Mouse (Mus musculus) embryonic stem cell, embryonic (primary cell): ENCODE measurements around the gene Fam129c.

Experiments
- CTCF ChIA-PET, 4 experiments: fragments of 300-600 bp in 2 of 4; fragments of 350-600 bp in 2 of 4; sonication (Branson Sonifier 250); formaldehyde crosslinking; loops; one replicate each; lab custom pipeline; 2022; ENCODE audit warnings: inconsistent platforms in 2 of 4; lab: Charles Lee
- POLR2A ChIA-PET, 4 experiments: fragments of 300-600 bp in 2 of 4; fragments of 350-600 bp in 2 of 4; sonication (Branson Sonifier 250); formaldehyde crosslinking; loops; one replicate each; lab custom pipeline; 2022; ENCODE audit warnings: antibody characterized with exemption in 4 of 4, inconsistent platforms in 1 of 4; lab: Charles Lee

Gene Fam129c

GRCm38 (mm10) chr8:71604021-71604420 lies 6.6 kb downstream of the Fam129c start:
- POLR2A ChIA-PET, result interaction anchor here (0.9 to 5.3 kb wide), 29 partner anchors 8 to 140 kb away, joined by 3 to 88 read pairs (median 7); partner anchors contain the start of genes Pgls (in 3 of the 4), Colgalt1 (in 2 of the 4), Mrpl34 (in 2 of the 4) and Slc27a1 (in 2 of the 4)
- CTCF ChIA-PET, result interaction anchor here in 3 of 4 experiments (0.6 to 2.7 kb wide), 8 partner anchors 26 to 81 kb away, joined by 3 to 21 read pairs (median 4); partner anchors contain the start of gene Slc27a1 (in 1 of the 3)

GRCm38 (mm10) chr8:71610822-71611651 lies 13.6 kb downstream of the Fam129c start, which contains the start of gene Colgalt1:
Gene Colgalt1 (plus strand): TSS chr8:71610998.
- POLR2A ChIA-PET, result interaction anchor here (0.6 to 10.3 kb wide), 84 partner anchors 7 to 1080 kb away, joined by 3 to 177 read pairs (median 5); partner anchors contain the start of genes Pgls (in 3 of the 4), Slc27a1 (in 3 of the 4), Tmem221 (in 3 of the 4) and Mrpl34 (in 2 of the 4)
- CTCF ChIA-PET, result interaction anchor here (0.5 to 3.0 kb wide), 25 partner anchors 9 to 116 kb away, joined by 3 to 19 read pairs (median 4); partner anchors contain the start of genes Mvb12a (in 1 of the 4), Pgls (in 1 of the 4), Slc27a1 (in 1 of the 4) and Tmem221 (in 1 of the 4)

GRCm38 (mm10) chr8:71612141-71612540 lies 14.7 kb downstream of the Fam129c start:
- POLR2A ChIA-PET, result interaction anchor here (0.7 to 10.3 kb wide), 46 partner anchors 8 to 715 kb away, joined by 3 to 177 read pairs (median 8); partner anchors contain the start of genes Slc27a1 (in 3 of the 4), Mrpl34 (in 2 of the 4), Pgls (in 2 of the 4) and Tmem221 (in 2 of the 4)
- CTCF ChIA-PET, result interaction anchor here (0.6 to 3.0 kb wide), 14 partner anchors 9 to 92 kb away, joined by 3 to 19 read pairs (median 4); partner anchors contain the start of gene Slc27a1 (in 1 of the 4)

- CTCF ChIA-PET, result interaction anchor here in 2 of 4 experiments (0.6 to 1.8 kb wide), 3 partner anchors 42 to 51 kb away, joined by 3 to 5 read pairs (median 4); no protein-coding TSS in a partner anchor
- POLR2A ChIA-PET, result interaction anchor here in 3 of 4 experiments (0.8 to 10.3 kb wide), 16 partner anchors 10 to 153 kb away, joined by 3 to 177 read pairs (median 24); partner anchors contain the start of genes Pgls (in 1 of the 3), Slc27a1 (in 1 of the 3) and Tmem221 (in 1 of the 3)
Measured at GRCm38 (mm10) chr8:71613418-71613817, 16.0 kb downstream of the Fam129c start.

GRCm38 (mm10) chr8:71619786-71620185 lies 22.3 kb downstream of the Fam129c start:
- CTCF ChIA-PET, result interaction anchor here in 1 of 4 experiments (0.8 kb wide), 1 partner anchor 24 kb away, joined by 3 read pairs; no protein-coding TSS in a partner anchor
- POLR2A ChIA-PET, result interaction anchor here (0.6 to 2.4 kb wide), 12 partner anchors 8 to 684 kb away, joined by 3 to 16 read pairs (median 6); partner anchors contain the start of gene Colgalt1 (in 3 of the 4)

GRCm38 (mm10) chr8:71625088-71625487 lies 27.6 kb downstream of the Fam129c start:
- CTCF ChIA-PET, result no interaction called here
- POLR2A ChIA-PET, result interaction anchor here in 3 of 4 experiments (0.5 to 10.0 kb wide), 5 partner anchors 11 to 327 kb away, joined by 6 to 177 read pairs (median 84); partner anchors contain the start of genes Colgalt1 (in 2 of the 3) and Slc27a1 (in 1 of the 3)

- ChIA-PET CTCF (interaction anchor here (0.7 to 2.0 kb wide), 6 partner anchors 16 to 61 kb away, joined by 3 to 8 read pairs (median 4); no protein-coding TSS in a partner anchor), POLR2A (interaction anchor here in 3 of 4 experiments (1.0 to 10.0 kb wide), 11 partner anchors 13 to 222 kb away, joined by 3 to 177 read pairs (median 5); partner anchors contain the start of genes Colgalt1 (in 3 of the 3), Jak3 (in 1 of the 3) and Slc27a1 (in 1 of the 3))
Measured at GRCm38 (mm10) chr8:71626753-71627152, 29.3 kb downstream of the Fam129c start.

- ChIA-PET CTCF (interaction anchor here in 3 of 4 experiments (1.0 to 4.8 kb wide), 7 partner anchors 16 to 119 kb away, joined by 3 to 30 read pairs (median 5); partner anchors contain the start of gene Colgalt1 (in 1 of the 3)), POLR2A (interaction anchor here in 3 of 4 experiments (0.6 to 10.0 kb wide), 20 partner anchors 14 to 222 kb away, joined by 3 to 177 read pairs (median 9); partner anchors contain the start of genes Colgalt1 (in 3 of the 3), Slc27a1 (in 2 of the 3), Mvb12a (in 1 of the 3) and Unc13a (in 1 of the 3))
Measured at GRCm38 (mm10) chr8:71627265-71628099, 30.0 kb downstream of the Fam129c start.

- POLR2A ChIA-PET, result interaction anchor here (0.6 to 10.0 kb wide), 59 partner anchors 8 to 936 kb away, joined by 3 to 177 read pairs (median 7); partner anchors contain the start of genes Colgalt1 (in 4 of the 4), Fcho1 (in 2 of the 4), Slc27a1 (in 2 of the 4) and Tmem221 (in 2 of the 4)
- CTCF ChIA-PET, result interaction anchor here (0.6 to 4.8 kb wide), 20 partner anchors 12 to 611 kb away, joined by 3 to 30 read pairs (median 4); partner anchors contain the start of genes Colgalt1 (in 2 of the 4), Abhd8 (in 1 of the 4), Ap1m1 (in 1 of the 4) and Mrpl34 (in 1 of the 4)
Measured at GRCm38 (mm10) chr8:71628396-71629095, 31.1 kb downstream of the Fam129c start.

- POLR2A ChIA-PET, result interaction anchor here (0.5 to 10.0 kb wide), 84 partner anchors 9 to 935 kb away, joined by 3 to 177 read pairs (median 4); partner anchors contain the start of genes Colgalt1 (in 4 of the 4), Fcho1 (in 2 of the 4), Pgls (in 2 of the 4) and Slc27a1 (in 2 of the 4)
Measured at GRCm38 (mm10) chr8:71629096-71629697, 31.7 kb downstream of the Fam129c start.

GRCm38 (mm10) chr8:71629781-71630212 lies 32.3 kb downstream of the Fam129c start:
- POLR2A ChIA-PET, result interaction anchor here (0.5 to 10.0 kb wide), 82 partner anchors 9 to 929 kb away, joined by 3 to 177 read pairs (median 5); partner anchors contain the start of genes Colgalt1 (in 4 of the 4), Mvb12a (in 2 of the 4), Pgls (in 2 of the 4) and Slc27a1 (in 2 of the 4)
- CTCF ChIA-PET, result interaction anchor here (0.5 to 4.8 kb wide), 35 partner anchors 13 to 1815 kb away, joined by 3 to 30 read pairs (median 4); partner anchors contain the start of genes Colgalt1 (in 3 of the 4), Tmem221 (in 2 of the 4), Abhd8 (in 1 of the 4) and Mrpl34 (in 1 of the 4)

More at GRCm38 (mm10) chr8:71629096-71629697, 31.7 kb downstream of the Fam129c start:
- CTCF ChIA-PET, result interaction anchor here (0.5 to 4.8 kb wide), 29 partner anchors 13 to 611 kb away, joined by 3 to 30 read pairs (median 4); partner anchors contain the start of genes Colgalt1 (in 2 of the 4), Abhd8 (in 1 of the 4), Ap1m1 (in 1 of the 4) and Mrpl34 (in 1 of the 4)

GRCm38 (mm10) chr8:71630761-71631160 lies 33.3 kb downstream of the Fam129c start:
- ChIA-PET CTCF (interaction anchor here (0.8 to 4.8 kb wide), 14 partner anchors 19 to 189 kb away, joined by 3 to 30 read pairs (median 6); partner anchors contain the start of genes Tmem221 (in 2 of the 4) and Colgalt1 (in 1 of the 4)), POLR2A (interaction anchor here in 3 of 4 experiments (0.8 to 10.0 kb wide), 39 partner anchors 8 to 703 kb away, joined by 3 to 177 read pairs (median 8); partner anchors contain the start of genes Colgalt1 (in 3 of the 3), Pgls (in 3 of the 3), Mvb12a (in 2 of the 3) and Slc27a1 (in 2 of the 3))

- POLR2A ChIA-PET, result interaction anchor here in 2 of 4 experiments (1.0 to 10.0 kb wide), 14 partner anchors 9 to 73 kb away, joined by 3 to 177 read pairs (median 4); partner anchors contain the start of genes Colgalt1 (in 2 of the 2), Pgls (in 1 of the 2), Slc27a1 (in 1 of the 2) and Tmem221 (in 1 of the 2)
Measured at GRCm38 (mm10) chr8:71631897-71632296, 34.4 kb downstream of the Fam129c start.

GRCm38 (mm10) chr8:71633164-71633563 lies 35.7 kb downstream of the Fam129c start:
- ChIA-PET POLR2A (interaction anchor here in 2 of 4 experiments (0.9 to 8.4 kb wide), 11 partner anchors 20 to 73 kb away, joined by 3 to 125 read pairs (median 5); partner anchors contain the start of genes Colgalt1 (in 2 of the 2) and Pgls (in 2 of the 2)), CTCF (interaction anchor here in 3 of 4 experiments (1.2 to 1.8 kb wide), 4 partner anchors 32 to 74 kb away, joined by 3 to 7 read pairs (median 4); partner anchors contain the start of genes Slc27a1 (in 1 of the 3) and Tmem221 (in 1 of the 3))

More at GRCm38 (mm10) chr8:71631897-71632296, 34.4 kb downstream of the Fam129c start:
- CTCF ChIA-PET, result interaction anchor here in 2 of 4 experiments (0.6 to 4.8 kb wide), 5 partner anchors 29 to 137 kb away, joined by 3 to 30 read pairs (median 4); no protein-coding TSS in a partner anchor
